ENCODE assay signal across 15 mouse cellular contexts in genomic region chr8:61933243-61933642, GRCm38 (mm10).
"Had no signal": no experiment of that assay in that cellular context is flagged by ENCODE, and none has a peak within 500 bp of the region (broad histone marks: within the 10 kb centered on the region; RNA-seq: fewer than 3 reads in every experiment).

No protein-coding gene starts in this region.

- H3K4me3 ChIP-seq: limb, embryonic 13.5 days; megakaryocyte, embryonic 14.5 days; midbrain, embryonic 12.5 days; neural tube, embryonic 13.5 days had no signal

- H3K27ac ChIP-seq: limb, embryonic 13.5 days; liver, embryonic 14.5 days; midbrain, embryonic 12.5 days; neural tube, embryonic 13.5 days had no signal

- H3K4me2 ChIP-seq: limb, embryonic 13.5 days; midbrain, embryonic 12.5 days; neural tube, embryonic 13.5 days had no signal

- H3K9ac ChIP-seq: limb, embryonic 13.5 days; liver, embryonic 14.5 days; midbrain, embryonic 12.5 days; neural tube, embryonic 13.5 days had no signal

- ATAC-seq: midbrain, embryonic 16.5 days had no signal

- H3K36me3 ChIP-seq: limb, embryonic 13.5 days; midbrain, embryonic 12.5 days; neural tube, embryonic 13.5 days had no signal

- H3K9me3 ChIP-seq: limb, embryonic 13.5 days; megakaryocyte, embryonic 14.5 days; midbrain, embryonic 12.5 days; neural tube, embryonic 13.5 days had no signal

- DNase-seq: kidney, postnatal 14 days; left cerebral cortex, postnatal 4 days; lung, adult 2 months; lung, postnatal 10 days; lung, postnatal 4 days; retina, postnatal 1 day; right cerebral cortex, postnatal 4 days; spleen, adult 18-20 months; thymus, postnatal 36 days had no signal

- H3K27me3 ChIP-seq: megakaryocyte, embryonic 14.5 days; midbrain, embryonic 12.5 days; neural tube, embryonic 13.5 days had no signal
